23 mouse cellular contexts compared by ENCODE assay signal in the genomic region with DNA sequence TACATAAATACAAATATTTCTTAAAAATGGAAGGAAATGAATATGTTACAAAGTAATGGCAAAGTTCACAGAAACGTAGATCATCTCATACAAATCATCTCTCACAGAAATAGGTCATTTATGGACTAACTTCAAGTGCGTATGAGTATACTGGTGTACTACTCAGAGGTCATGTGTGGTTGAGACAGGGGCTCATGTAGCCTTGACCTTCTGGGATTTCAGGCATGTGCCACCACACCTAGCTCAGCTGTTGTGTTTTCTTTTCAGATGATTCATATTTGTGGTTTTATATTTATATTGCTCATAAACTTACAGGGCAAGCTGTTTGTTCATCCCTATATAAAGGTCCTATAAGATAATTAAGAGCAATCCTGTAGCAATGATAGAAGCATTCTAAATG.
"Had no signal": no experiment of that assay in that cellular context is flagged by ENCODE, and none has a peak within 500 bp of the region (broad histone marks: within the 10 kb centered on the region; RNA-seq: fewer than 3 reads in every experiment).

No protein-coding gene starts in this region.

- H3K9me3 ChIP-seq: heart, embryonic 10.5 days; heart, embryonic 12.5 days; hindbrain, embryonic 13.5 days; hindbrain, embryonic 15.5 days; intestine, embryonic 15.5 days; limb, embryonic 10.5 days; limb, embryonic 12.5 days; liver, embryonic 13.5 days had no signal

- H3K4me1 ChIP-seq: heart, embryonic 10.5 days; heart, embryonic 12.5 days; hindbrain, embryonic 13.5 days; hindbrain, embryonic 15.5 days; intestine, embryonic 15.5 days; limb, embryonic 10.5 days; limb, embryonic 12.5 days; liver, embryonic 13.5 days had no signal

- H3K9ac ChIP-seq: heart, embryonic 12.5 days; hindbrain, embryonic 13.5 days; hindbrain, embryonic 15.5 days; intestine, embryonic 15.5 days; limb, embryonic 12.5 days; liver, embryonic 13.5 days had no signal

- H3K4me3 ChIP-seq: heart, embryonic 10.5 days; heart, embryonic 12.5 days; hindbrain, embryonic 13.5 days; hindbrain, embryonic 15.5 days; intestine, embryonic 15.5 days; left cerebral cortex, adult 2 months; limb, embryonic 10.5 days; limb, embryonic 12.5 days; liver, embryonic 13.5 days had no signal

- H3K36me3 ChIP-seq: intestine, embryonic 15.5 days had no signal

- H3K27ac ChIP-seq: heart, embryonic 10.5 days; hindbrain, embryonic 13.5 days; hindbrain, embryonic 15.5 days; intestine, embryonic 15.5 days; left cerebral cortex, adult 2 months; limb, embryonic 10.5 days; limb, embryonic 12.5 days; liver, embryonic 13.5 days had no signal

- H3K4me2 ChIP-seq: heart, embryonic 12.5 days; hindbrain, embryonic 13.5 days; hindbrain, embryonic 15.5 days; intestine, embryonic 15.5 days; limb, embryonic 12.5 days; liver, embryonic 11.5 days; liver, embryonic 13.5 days had no signal

- DNase-seq: gastrocnemius, postnatal 14 days; gastrocnemius, postnatal 36 days; heart, adult 18-20 months; heart, postnatal 10 days; kidney, adult 18-20 months; kidney, adult 8-10 months; kidney, postnatal 10 days; kidney, postnatal 25 days; kidney, postnatal 4 days; layer of hippocampus, adult 9-11 months; liver; liver, embryonic 13.5 days had no signal

- H3K27me3 ChIP-seq: heart, embryonic 12.5 days; hindbrain, embryonic 13.5 days; hindbrain, embryonic 15.5 days; intestine, embryonic 15.5 days; limb, embryonic 12.5 days; liver, embryonic 13.5 days had no signal

- ATAC-seq: inflammation-experienced regulatory T-cells, adult 6 months; intestine, embryonic 15.5 days; intestine, postnatal 0 days had no signal
